Mouse (Mus musculus) lung, adult 2 months (tissue): ENCODE data around the gene Gm49396.
A peak's percentile ranks its signal among the peaks of the same experiment; 100 is the strongest.

Source experiments
- CTCF ChIP-seq: fragments of 200-500 bp; IDR thresholded peaks from 2 replicates; pipeline ENCODE4 v1.5.1; 2011; ENCODE audit warnings: mild to moderate bottlenecking, low read length, control low read depth; ENCODE audit not compliant: insufficient read depth
- POLR2A ChIP-seq: fragments of 200-500 bp; IDR thresholded peaks from 2 replicates; pipeline ENCODE4 v1.6.1; 2011; ENCODE audit warnings: low read depth, mild to moderate bottlenecking, control low read depth, low read length, borderline replicate concordance; ENCODE audit errors: extremely low read depth

DNA sequence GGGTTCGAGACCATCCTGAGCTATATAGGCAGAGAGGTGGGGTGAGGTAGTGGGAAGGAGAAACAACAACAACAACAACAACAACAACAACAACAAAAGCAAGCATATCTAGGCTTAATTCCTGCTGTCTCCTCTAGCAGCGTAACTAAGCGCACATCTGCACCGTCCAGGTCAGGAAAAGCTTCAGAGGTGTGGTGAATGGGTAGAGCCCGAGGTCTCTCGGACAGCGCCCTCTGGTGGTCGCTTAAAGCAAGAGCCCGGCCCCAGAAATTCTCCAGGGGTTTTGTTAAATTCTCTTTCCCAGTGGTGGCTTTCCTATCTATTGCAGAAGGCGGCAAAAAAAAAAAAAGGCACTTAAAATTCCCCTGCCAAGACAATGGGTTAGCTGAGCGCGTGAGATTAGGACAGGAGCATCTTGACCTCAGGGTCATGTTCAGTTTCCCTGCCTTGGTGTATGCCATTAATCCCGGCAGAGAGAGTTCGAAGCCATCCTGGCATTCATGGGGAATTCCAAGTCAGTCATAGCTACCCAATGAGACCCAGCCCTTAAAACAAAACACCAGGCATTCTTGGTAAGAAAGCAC lies 50.5 kb downstream of the Gm49396 start:
- TF ChIP-seq POLR2A (no peak), CTCF (peak; percentile 59)
